Mouse (Mus musculus): Measurements from ENCODE around the gene N4bp1. TPM values are rescaled to one million over a fixed set of nuclear protein-coding genes. Genes with fewer than 3 reads are reported as not detected.

Gene N4bp1
- polyA plus RNA-seq, 1 experiment = 6.5 TPM

GRCm38 (mm10) chr8:86825674-86826448, 59.2 kb downstream of the N4bp1 start:
- no peak for TF ChIP-seq GATA1 (IDR thresholded peaks at IDR 0.05; ENCODE audit: low read length)

- no peak for TF ChIP-seq GATA1 (IDR thresholded peaks at IDR 0.05; ENCODE audit: low read length)
These were observed 60.3 kb downstream of the N4bp1 start for GRCm38 (mm10) chr8:86824735-86825134.

- TF ChIP-seq GATA1 (IDR thresholded peaks at IDR 0.05; ENCODE audit: low read length) = no peak
These were observed 64.3 kb downstream of the N4bp1 start for GRCm38 (mm10) chr8:86820756-86821201.

GRCm38 (mm10) chr8:86820186-86820755, 64.8 kb downstream of the N4bp1 start:
- no peak for TF ChIP-seq GATA1 (IDR thresholded peaks at IDR 0.05; ENCODE audit: low read length)

- TF ChIP-seq GATA1 (IDR thresholded peaks at IDR 0.05; ENCODE audit: low read length) = no peak
These were observed 65.6 kb downstream of the N4bp1 start for GRCm38 (mm10) chr8:86819426-86819825.

GRCm38 (mm10) chr8:86808990-86809960, 75.8 kb downstream of the N4bp1 start:
- TF ChIP-seq GATA1 (IDR thresholded peaks at IDR 0.05; ENCODE audit: low read length) = no peak

GRCm38 (mm10) chr8:86808239-86808638, 76.8 kb downstream of the N4bp1 start:
- TF ChIP-seq GATA1 (IDR thresholded peaks at IDR 0.05; ENCODE audit: low read length) = no peak

GRCm38 (mm10) chr8:86801988-86802387, 83.1 kb downstream of the N4bp1 start:
- no peak for TF ChIP-seq GATA1 (IDR thresholded peaks at IDR 0.05; ENCODE audit: low read length)

GRCm38 (mm10) chr8:86800966-86801365, 84.1 kb downstream of the N4bp1 start:
- no peak for TF ChIP-seq GATA1 (IDR thresholded peaks at IDR 0.05; ENCODE audit: low read length)

GRCm38 (mm10) chr8:86798141-86798540, 86.9 kb downstream of the N4bp1 start:
- no peak for TF ChIP-seq GATA1 (IDR thresholded peaks at IDR 0.05; ENCODE audit: low read length)

- TF ChIP-seq GATA1 (IDR thresholded peaks at IDR 0.05; ENCODE audit: low read length) = no peak
These were observed 87.4 kb downstream of the N4bp1 start for GRCm38 (mm10) chr8:86797705-86798104.

- TF ChIP-seq GATA1 (IDR thresholded peaks at IDR 0.05; ENCODE audit: low read length) = no peak
These were observed 90.3 kb downstream of the N4bp1 start for GRCm38 (mm10) chr8:86794716-86795115.

GRCm38 (mm10) chr8:86791542-86791941, 93.5 kb downstream of the N4bp1 start:
- TF ChIP-seq GATA1 (IDR thresholded peaks at IDR 0.05; ENCODE audit: low read length) = no peak

- no peak for TF ChIP-seq GATA1 (IDR thresholded peaks at IDR 0.05; ENCODE audit: low read length)
These were observed 95.5 kb downstream of the N4bp1 start for GRCm38 (mm10) chr8:86789576-86789975.

GRCm38 (mm10) chr8:86787891-86788420, 97.1 kb downstream of the N4bp1 start:
- TF ChIP-seq GATA1 (IDR thresholded peaks at IDR 0.05; ENCODE audit: low read length) = no peak

GRCm38 (mm10) chr8:86786498-86786897, 98.6 kb downstream of the N4bp1 start:
- TF ChIP-seq GATA1 (IDR thresholded peaks at IDR 0.05; ENCODE audit: low read length) = no peak
